Mouse (Mus musculus) brain, embryonic 14.5 days (tissue): ENCODE measurements around the gene Elmsan1.
A peak's percentile ranks its signal among the peaks of the same experiment; 100 is the strongest.

Source experiments
- CTCF ChIP-seq: fragments of 200-500 bp; IDR thresholded peaks from 2 replicates; pipeline ENCODE4 v1.5.1; 2012; ENCODE audit warnings: inconsistent platforms, mild to moderate bottlenecking, moderate library complexity, borderline replicate concordance; ENCODE audit not compliant: insufficient read depth, insufficient read length; ENCODE audit errors: extremely low read depth
- POLR2A ChIP-seq: fragments of 200-500 bp; IDR thresholded peaks from 2 replicates; pipeline ENCODE4 v1.6.1; 2012; ENCODE audit warnings: mild to moderate bottlenecking, inconsistent platforms, borderline replicate concordance; ENCODE audit not compliant: poor library complexity, insufficient read depth, insufficient read length, severe bottlenecking; ENCODE audit errors: extremely low read depth

GRCm38 (mm10) chr12:84163133-84163532 is 55.5 kb downstream of the Elmsan1 start:
- TF ChIP-seq POLR2A: no peak
- peak; percentile 59 for TF ChIP-seq CTCF
